Mouse (Mus musculus): ENCODE measurements around the gene Syne1.

GRCm38 (mm10) chr10:5554941-5555340 is 3.7 kb upstream of the Syne1 start:
- TF ChIP-seq CTCF (IDR thresholded peaks at IDR 0.05; ENCODE audit: low read depth) (peak; percentile 66), EP300 (IDR thresholded peaks at IDR 0.05; ENCODE audit: low read depth) (no peak)

Measured in liver, postnatal 0 days (tissue).